Mouse (Mus musculus) kidney, adult 8-10 months (tissue): Measurements from ENCODE around the gene Acap2.

Experiments used
- DNase-seq, 2 experiments: peaks; one replicate each; pipeline ENCODE4 v3.0.0; 2022

Gene Acap2

GRCm38 (mm10) chr16:31077396-31077795 is 123.6 kb downstream of the Acap2 start:
- no peak for DNase-seq

GRCm38 (mm10) chr16:31076436-31076835 is 124.6 kb downstream of the Acap2 start:
- no peak for DNase-seq

- no peak for DNase-seq
Observed at GRCm38 (mm10) chr16:31074324-31074908, 126.6 kb downstream of the Acap2 start.

- DNase-seq, result no peak
Observed at GRCm38 (mm10) chr16:31071731-31072130, 129.3 kb downstream of the Acap2 start.

- peak; percentile 74 to 84 for DNase-seq
Observed at GRCm38 (mm10) chr16:31070358-31071133, 130.5 kb downstream of the Acap2 start.

- DNase-seq, result no peak
Observed at GRCm38 (mm10) chr16:31069211-31070166, 131.6 kb downstream of the Acap2 start.

GRCm38 (mm10) chr16:31068280-31068679 is 132.8 kb downstream of the Acap2 start:
- no peak for DNase-seq

GRCm38 (mm10) chr16:31066344-31067098 is 134.5 kb downstream of the Acap2 start:
- peak; percentile 40 to 63 for DNase-seq

- no peak for DNase-seq
Observed at GRCm38 (mm10) chr16:31064782-31065181, 136.3 kb downstream of the Acap2 start.

- no peak for DNase-seq
Observed at GRCm38 (mm10) chr16:31062918-31063317, 138.1 kb downstream of the Acap2 start.

- no peak for DNase-seq
Observed at GRCm38 (mm10) chr16:31061246-31061880, 139.7 kb downstream of the Acap2 start.

GRCm38 (mm10) chr16:31060714-31061113 is 140.3 kb downstream of the Acap2 start:
- DNase-seq, result no peak

GRCm38 (mm10) chr16:31060226-31060625 is 140.8 kb downstream of the Acap2 start:
- DNase-seq, result no peak

GRCm38 (mm10) chr16:31059730-31060129 is 141.3 kb downstream of the Acap2 start:
- DNase-seq, result no peak

- no peak for DNase-seq
Observed at GRCm38 (mm10) chr16:31052812-31053211, 148.2 kb downstream of the Acap2 start.

- DNase-seq, result no peak
Observed at GRCm38 (mm10) chr16:31052177-31052726, 148.8 kb downstream of the Acap2 start.

- no peak for DNase-seq
Observed at GRCm38 (mm10) chr16:31050701-31051100, 150.3 kb downstream of the Acap2 start.

GRCm38 (mm10) chr16:31048194-31048593 is 152.9 kb downstream of the Acap2 start:
- DNase-seq, result no peak

- DNase-seq, result no peak
Observed at GRCm38 (mm10) chr16:31047186-31047898, 153.7 kb downstream of the Acap2 start.

- no peak for DNase-seq
Observed at GRCm38 (mm10) chr16:31046217-31046659, 154.8 kb downstream of the Acap2 start.

- DNase-seq, result no peak
Observed at GRCm38 (mm10) chr16:31045211-31045610, 155.8 kb downstream of the Acap2 start.
